Mouse (Mus musculus): ENCODE measurements around the gene Pde1a. TPM values are rescaled to one million over a fixed set of nuclear protein-coding genes. Genes with fewer than 3 reads are reported as not detected.

Gene Pde1a
- polyA plus RNA-seq, 1 experiment = 4.4 TPM

DNA sequence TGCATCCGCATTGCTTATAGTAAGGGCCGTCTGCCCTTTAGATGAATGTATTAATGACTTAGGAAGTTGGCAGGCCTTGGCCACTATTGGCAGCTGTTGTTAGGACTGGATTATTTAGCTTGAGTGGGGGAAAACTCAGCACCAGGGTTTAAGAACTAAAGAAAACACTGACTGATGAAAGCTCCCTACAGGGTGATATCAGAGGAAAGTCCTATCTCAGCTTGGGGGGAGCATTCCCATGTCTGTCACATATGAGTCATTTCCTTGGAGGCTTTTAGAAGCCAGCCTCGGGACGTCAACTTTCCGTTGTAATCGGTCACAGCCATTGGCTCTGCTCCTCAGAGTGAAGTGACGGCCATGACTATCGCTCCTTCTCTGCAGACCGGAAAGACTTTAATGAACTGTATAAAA lies 146.0 kb downstream of the Pde1a start:
- no peak for TF ChIP-seq POLR2A (IDR thresholded peaks at IDR 0.05; ENCODE audit: borderline replicate concordance, extremely low read depth, insufficient read depth, insufficient read length, poor library complexity, severe bottlenecking)
- no peak for TF ChIP-seq CTCF (IDR thresholded peaks at IDR 0.05; ENCODE audit: borderline replicate concordance, extremely low read depth, insufficient read depth, insufficient read length)
- DNase-seq (ENCODE audit: low read depth) = peak; percentile 78

GRCm38 (mm10) chr2:79981781-79982180 lies 147.5 kb downstream of the Pde1a start:
- no peak for TF ChIP-seq POLR2A (IDR thresholded peaks at IDR 0.05; ENCODE audit: borderline replicate concordance, extremely low read depth, insufficient read depth, insufficient read length, poor library complexity, severe bottlenecking)
- TF ChIP-seq CTCF (IDR thresholded peaks at IDR 0.05; ENCODE audit: borderline replicate concordance, extremely low read depth, insufficient read depth, insufficient read length) = no peak
- no peak for DNase-seq (ENCODE audit: low read depth)

GRCm38 (mm10) chr2:79978992-79979391 lies 150.3 kb downstream of the Pde1a start:
- no peak for TF ChIP-seq CTCF (IDR thresholded peaks at IDR 0.05; ENCODE audit: borderline replicate concordance, extremely low read depth, insufficient read depth, insufficient read length)
- TF ChIP-seq POLR2A (IDR thresholded peaks at IDR 0.05; ENCODE audit: borderline replicate concordance, extremely low read depth, insufficient read depth, insufficient read length, poor library complexity, severe bottlenecking) = no peak
- no peak for DNase-seq (ENCODE audit: low read depth)

GRCm38 (mm10) chr2:79977259-79977658 lies 152.0 kb downstream of the Pde1a start:
- no peak for TF ChIP-seq CTCF (IDR thresholded peaks at IDR 0.05; ENCODE audit: borderline replicate concordance, extremely low read depth, insufficient read depth, insufficient read length)
- no peak for DNase-seq (ENCODE audit: low read depth)

GRCm38 (mm10) chr2:79975947-79976346 lies 153.3 kb downstream of the Pde1a start:
- TF ChIP-seq POLR2A (IDR thresholded peaks at IDR 0.05; ENCODE audit: borderline replicate concordance, extremely low read depth, insufficient read depth, insufficient read length, poor library complexity, severe bottlenecking) (no peak), CTCF (IDR thresholded peaks at IDR 0.05; ENCODE audit: borderline replicate concordance, extremely low read depth, insufficient read depth, insufficient read length) (no peak)
- no peak for DNase-seq (ENCODE audit: low read depth)

- DNase-seq (ENCODE audit: low read depth) = no peak
- TF ChIP-seq POLR2A (IDR thresholded peaks at IDR 0.05; ENCODE audit: borderline replicate concordance, extremely low read depth, insufficient read depth, insufficient read length, poor library complexity, severe bottlenecking) = no peak
- no peak for TF ChIP-seq CTCF (IDR thresholded peaks at IDR 0.05; ENCODE audit: borderline replicate concordance, extremely low read depth, insufficient read depth, insufficient read length)
Measured at GRCm38 (mm10) chr2:79972271-79972670, 157.0 kb downstream of the Pde1a start.

DNA sequence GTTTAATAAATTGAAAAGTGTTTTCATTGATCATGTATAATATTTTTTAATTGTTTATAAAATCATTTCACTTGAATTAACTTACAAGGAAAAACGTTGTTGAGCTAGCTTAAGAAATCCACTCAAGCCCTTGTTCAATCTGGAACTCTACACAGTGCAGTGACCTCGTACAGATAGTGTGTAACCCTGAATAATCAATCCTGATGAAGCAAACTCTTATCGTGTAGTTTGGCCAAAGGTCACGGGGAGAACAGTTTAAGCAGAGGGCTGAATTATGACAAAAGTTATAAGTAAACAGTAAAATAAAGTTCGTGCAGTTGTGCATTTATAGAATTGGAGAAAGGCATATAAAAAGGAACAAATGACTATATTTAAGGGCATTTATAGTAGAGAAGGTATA lies 159.7 kb downstream of the Pde1a start:
- TF ChIP-seq CTCF (IDR thresholded peaks at IDR 0.05; ENCODE audit: borderline replicate concordance, extremely low read depth, insufficient read depth, insufficient read length) = no peak
- no peak for TF ChIP-seq POLR2A (IDR thresholded peaks at IDR 0.05; ENCODE audit: borderline replicate concordance, extremely low read depth, insufficient read depth, insufficient read length, poor library complexity, severe bottlenecking)
- DNase-seq (ENCODE audit: low read depth) = no peak

DNA sequence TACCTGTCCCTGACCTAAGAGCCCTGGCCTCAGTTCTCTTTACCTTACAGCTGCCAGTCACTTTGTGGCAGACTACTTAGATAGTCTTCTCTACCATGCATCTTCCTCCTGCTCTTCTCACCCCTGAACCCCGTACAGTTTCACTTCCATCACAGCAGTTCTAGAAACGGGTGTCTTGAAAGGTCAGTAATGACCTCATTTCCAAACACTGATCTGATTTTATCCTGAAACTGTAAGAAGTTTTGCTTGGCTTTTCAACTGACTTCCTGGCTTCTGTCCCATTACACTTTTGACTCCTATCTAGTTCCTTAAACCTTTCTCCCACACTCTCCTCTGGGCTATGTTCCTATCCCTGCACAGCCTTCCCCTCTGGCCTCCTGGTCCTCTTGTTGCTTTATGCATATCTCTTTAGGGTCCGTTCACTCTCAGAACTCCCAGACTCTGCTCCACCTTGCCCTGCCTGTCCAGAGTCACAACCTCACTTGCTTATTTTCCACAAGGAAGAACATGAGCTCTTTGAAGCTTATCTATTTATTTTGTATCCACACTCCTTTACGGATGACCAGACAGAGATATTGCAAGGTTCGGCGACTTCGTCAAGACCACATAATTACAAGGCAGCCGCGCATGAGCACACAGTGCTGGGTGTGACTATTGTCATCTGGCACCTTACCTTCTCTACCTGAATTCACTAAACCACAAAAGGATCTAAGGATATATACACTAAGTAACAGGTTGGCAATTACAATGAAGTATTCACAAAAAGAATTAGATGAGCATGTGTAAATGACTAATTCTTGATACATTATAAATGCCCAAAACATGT lies 162.4 kb downstream of the Pde1a start:
- TF ChIP-seq POLR2A (IDR thresholded peaks at IDR 0.05; ENCODE audit: borderline replicate concordance, extremely low read depth, insufficient read depth, insufficient read length, poor library complexity, severe bottlenecking) = no peak
- TF ChIP-seq CTCF (IDR thresholded peaks at IDR 0.05; ENCODE audit: borderline replicate concordance, extremely low read depth, insufficient read depth, insufficient read length) = no peak
- no peak for DNase-seq (ENCODE audit: low read depth)

DNA sequence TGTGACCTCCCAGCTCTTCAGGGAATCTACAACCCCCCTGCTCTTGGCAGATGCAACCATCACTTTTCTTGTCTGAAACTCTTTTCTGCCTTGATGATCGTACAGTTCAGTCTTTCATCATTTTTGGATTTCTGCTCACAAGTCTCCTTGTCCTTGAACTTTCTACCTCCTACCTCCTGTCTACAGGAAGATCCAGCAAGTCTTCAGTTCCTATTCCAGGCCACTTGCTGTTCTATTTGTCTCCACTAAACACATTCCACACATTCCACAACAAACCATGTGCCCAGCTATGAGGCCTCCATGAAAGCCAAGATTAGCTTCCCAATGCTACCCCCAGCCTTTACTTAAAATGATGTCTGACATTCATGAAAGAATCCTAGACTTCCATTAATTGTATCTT lies 163.2 kb downstream of the Pde1a start:
- DNase-seq (ENCODE audit: low read depth) = no peak
- no peak for TF ChIP-seq POLR2A (IDR thresholded peaks at IDR 0.05; ENCODE audit: borderline replicate concordance, extremely low read depth, insufficient read depth, insufficient read length, poor library complexity, severe bottlenecking)
- TF ChIP-seq CTCF (IDR thresholded peaks at IDR 0.05; ENCODE audit: borderline replicate concordance, extremely low read depth, insufficient read depth, insufficient read length) = no peak

DNA sequence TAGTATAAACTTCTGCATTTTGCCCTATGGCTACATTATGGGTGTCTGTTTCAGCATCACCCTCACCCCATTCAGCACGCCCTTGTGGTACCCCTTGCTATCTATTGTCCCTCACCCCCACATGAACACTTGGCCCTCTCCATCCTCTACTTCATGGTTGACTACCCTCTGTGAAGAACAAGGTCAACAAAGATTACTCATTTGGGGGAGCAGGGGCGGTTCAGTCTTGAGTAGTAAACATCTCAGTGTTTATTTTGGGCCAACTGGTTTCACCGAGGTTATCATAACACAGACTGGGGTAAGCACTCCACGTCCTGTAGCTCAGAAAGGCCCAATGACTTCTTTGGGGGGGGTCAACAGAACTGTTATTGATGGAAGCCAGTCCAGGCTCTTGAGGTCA lies 164.3 kb downstream of the Pde1a start:
- DNase-seq (ENCODE audit: low read depth) = no peak
- TF ChIP-seq POLR2A (IDR thresholded peaks at IDR 0.05; ENCODE audit: borderline replicate concordance, extremely low read depth, insufficient read depth, insufficient read length, poor library complexity, severe bottlenecking) = no peak
- TF ChIP-seq CTCF (IDR thresholded peaks at IDR 0.05; ENCODE audit: borderline replicate concordance, extremely low read depth, insufficient read depth, insufficient read length) = no peak

GRCm38 (mm10) chr2:79961421-79961820 lies 167.8 kb downstream of the Pde1a start:
- TF ChIP-seq CTCF (IDR thresholded peaks at IDR 0.05; ENCODE audit: borderline replicate concordance, extremely low read depth, insufficient read depth, insufficient read length) = no peak
- no peak for TF ChIP-seq POLR2A (IDR thresholded peaks at IDR 0.05; ENCODE audit: borderline replicate concordance, extremely low read depth, insufficient read depth, insufficient read length, poor library complexity, severe bottlenecking)
- no peak for DNase-seq (ENCODE audit: low read depth)

DNA sequence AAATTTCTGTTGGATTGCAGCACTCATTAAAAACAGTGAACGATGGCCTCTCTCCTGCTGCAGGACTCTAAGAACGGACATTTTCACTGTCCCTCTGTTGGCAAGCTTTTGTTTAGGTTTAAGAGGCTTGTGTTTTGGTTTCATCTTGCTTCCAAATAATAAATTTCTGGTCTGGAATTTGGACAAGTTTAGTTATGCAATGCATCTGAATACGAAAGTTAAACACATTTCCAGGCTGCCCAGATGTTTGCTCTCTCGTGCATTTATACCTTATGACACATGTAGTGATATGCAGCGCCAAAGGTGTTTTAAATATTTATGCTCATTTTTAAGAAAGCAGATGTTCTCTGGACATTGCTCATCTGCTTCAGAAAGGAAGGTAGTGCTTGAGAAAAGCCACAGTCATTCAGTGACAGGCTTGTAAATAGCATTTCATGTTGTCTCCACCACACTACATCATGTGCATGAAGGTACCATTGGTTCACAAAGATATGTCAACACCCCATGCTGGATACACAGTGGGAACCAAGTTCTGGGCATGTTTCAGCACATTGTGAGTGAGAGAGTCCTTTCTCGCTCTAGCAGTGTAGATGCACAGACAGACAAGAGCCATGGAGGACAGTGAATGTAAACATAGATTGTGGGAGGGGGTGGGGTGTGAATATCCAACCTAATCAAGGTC lies 171.5 kb downstream of the Pde1a start:
- no peak for DNase-seq (ENCODE audit: low read depth)

More for the DNA sequence above, 171.5 kb downstream of the Pde1a start:
- TF ChIP-seq POLR2A (IDR thresholded peaks at IDR 0.05; ENCODE audit: borderline replicate concordance, extremely low read depth, insufficient read depth, insufficient read length, poor library complexity, severe bottlenecking) (no peak), CTCF (IDR thresholded peaks at IDR 0.05; ENCODE audit: borderline replicate concordance, extremely low read depth, insufficient read depth, insufficient read length) (no peak)

Measured in brain, embryonic 14.5 days (tissue).